Mouse (Mus musculus): ENCODE results near the gene Maml1. TPM values are rescaled to one million over a fixed set of nuclear protein-coding genes. Genes with fewer than 3 reads are reported as not detected.

Maml1 gene
- polyA plus RNA-seq, 1 experiment from 2014 or later, result 4.6 TPM

DNA sequence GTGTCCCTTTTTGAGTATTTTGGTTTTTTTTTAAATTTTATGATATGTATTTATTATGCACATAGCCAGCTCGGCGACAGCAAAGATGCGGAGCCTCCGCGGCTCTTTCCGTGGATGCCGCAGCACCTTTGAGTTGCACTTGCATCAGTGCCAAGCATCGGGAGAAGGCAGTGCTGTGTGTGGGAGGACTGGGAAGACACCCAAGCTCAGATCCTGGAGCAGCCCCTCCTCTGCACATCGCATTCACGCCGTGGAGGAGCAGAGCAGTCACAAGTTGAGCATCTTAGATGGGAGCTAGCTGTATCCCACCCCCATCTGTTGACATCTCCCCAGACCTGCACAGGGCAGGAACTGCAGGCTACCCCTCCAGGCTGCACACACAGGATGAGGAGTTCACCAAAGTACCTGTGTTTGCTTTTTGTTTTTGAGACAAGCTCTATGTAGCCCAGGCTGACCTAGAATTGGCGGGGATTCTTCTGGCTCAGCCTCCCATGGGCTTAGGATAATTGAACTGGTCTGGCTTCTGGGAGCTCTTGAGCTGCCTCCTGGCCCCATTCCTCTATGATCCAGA is 38.0 kb downstream of the Maml1 start:
- ATAC-seq, result no peak
- no peaks in the 10 kb centered on the region for H3K9me3 ChIP-seq
- H3K4me1 ChIP-seq (replicated peaks), result 0 out of 2 replicates have a peak, but pooled peaks cover 3% of the 10 kb centered on the region
- no peak overlapping the region for H3K9ac ChIP-seq (replicated peaks)
- 85% methylated on average over 12 of the region's 12 CpGs for WGBS
- no peaks in the 10 kb centered on the region for H3K27me3 ChIP-seq
- H3K27ac ChIP-seq, result no peak overlapping the region
- no peak overlapping the region for H3K4me2 ChIP-seq (replicated peaks)
- no peak overlapping the region for H3K4me3 ChIP-seq (replicated peaks)
- peaks cover 33% of the 10 kb centered on the region for H3K36me3 ChIP-seq

DNA sequence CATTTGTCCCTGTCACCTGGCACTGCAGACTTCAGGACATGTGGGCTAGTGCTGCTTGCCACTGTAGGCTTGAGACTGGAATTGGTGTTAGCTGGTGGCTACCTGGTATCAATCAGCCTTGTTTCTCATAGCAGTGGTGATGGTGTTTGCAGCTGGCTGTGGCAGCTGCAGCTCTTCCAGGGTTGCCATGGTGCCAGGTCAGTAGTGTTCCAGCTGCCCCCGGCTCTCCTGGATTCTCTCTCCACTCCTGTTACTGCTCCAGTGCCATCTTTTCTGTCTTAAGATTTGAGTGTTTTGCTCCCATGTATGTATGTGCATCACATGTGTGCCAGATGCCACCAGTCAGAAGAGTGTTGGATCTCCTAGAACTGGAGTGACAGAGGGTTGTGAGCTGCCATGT is 38.7 kb downstream of the Maml1 start:
- Histone ChIP-seq H3K27ac (no peak overlapping the region), H3K4me1 (replicated peaks) (0 out of 2 replicates have a peak, but pooled peaks cover 3% of the 10 kb centered on the region), H3K4me3 (replicated peaks) (no peak overlapping the region), H3K36me3 (peaks cover 26% of the 10 kb centered on the region), H3K9ac (replicated peaks) (no peak overlapping the region), H3K9me3 (no peaks in the 10 kb centered on the region), H3K27me3 (no peaks in the 10 kb centered on the region), H3K4me2 (replicated peaks) (no peak overlapping the region)
- WGBS, result 63% methylated on average over 1 of the region's 1 CpGs
- ATAC-seq, result no peak

DNA sequence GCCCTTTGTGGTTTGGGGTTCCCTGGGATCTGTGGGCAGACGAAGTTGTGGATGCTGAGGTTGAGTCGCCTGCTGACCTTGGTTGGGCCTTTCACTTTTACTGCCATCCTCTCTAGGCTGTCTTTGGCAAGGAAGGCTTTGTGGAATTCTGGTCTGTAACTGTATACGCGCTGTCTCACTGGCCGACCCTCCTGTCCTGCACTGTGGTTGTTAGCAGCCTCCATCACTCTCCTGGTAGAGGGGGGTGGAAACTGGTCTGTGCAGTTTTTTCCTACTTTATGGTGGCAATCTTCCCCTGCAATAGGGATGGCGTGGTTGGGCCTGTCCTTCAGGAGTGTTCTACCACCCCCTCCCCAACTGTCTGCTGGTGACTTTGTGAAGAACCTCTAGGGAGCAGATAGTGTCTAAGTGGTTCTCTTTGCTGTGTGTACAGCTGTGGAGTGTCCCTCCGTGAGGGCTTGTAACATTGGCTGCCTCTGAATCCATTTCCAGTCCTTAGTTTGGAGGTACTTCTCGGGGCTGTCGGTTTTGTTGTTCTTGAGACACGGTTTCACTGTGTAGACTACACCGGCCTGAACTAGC is 39.3 kb downstream of the Maml1 start:
- no peak overlapping the region for H3K9ac ChIP-seq (replicated peaks)
- WGBS, result 82% methylated on average over 11 of the region's 11 CpGs
- H3K9me3 ChIP-seq, result no peaks in the 10 kb centered on the region
- no peak overlapping the region for H3K27ac ChIP-seq
- ATAC-seq, result no peak
- no peaks in the 10 kb centered on the region for H3K27me3 ChIP-seq
- H3K4me1 ChIP-seq (replicated peaks), result 0 out of 2 replicates have a peak, but pooled peaks cover 3% of the 10 kb centered on the region
- H3K36me3 ChIP-seq, result peaks cover 20% of the 10 kb centered on the region
- H3K4me3 ChIP-seq (replicated peaks), result no peak overlapping the region
- H3K4me2 ChIP-seq (replicated peaks), result no peak overlapping the region

DNA sequence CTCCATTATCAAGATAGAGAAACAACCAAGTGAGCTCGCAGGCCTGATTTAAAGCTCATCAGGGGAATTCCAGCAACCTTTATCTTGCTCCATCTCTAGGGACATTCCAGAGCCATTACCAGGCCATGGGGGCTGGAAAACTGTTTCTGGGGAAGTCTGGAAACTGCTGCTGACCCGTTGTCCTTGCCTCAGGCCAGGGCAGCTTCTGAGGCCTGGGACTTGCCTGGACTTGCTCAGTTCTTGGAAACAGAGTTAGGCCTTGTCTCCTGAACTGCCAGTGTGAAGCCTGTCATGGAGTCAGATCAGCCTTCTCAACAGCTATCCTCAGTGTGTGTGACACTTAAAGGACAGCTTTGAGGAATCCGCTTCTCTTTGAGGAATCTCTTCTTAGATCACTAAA is 39.9 kb downstream of the Maml1 start:
- Histone ChIP-seq H3K4me3 (replicated peaks) (no peak overlapping the region), H3K27ac (no peak overlapping the region), H3K36me3 (peaks cover 14% of the 10 kb centered on the region), H3K9ac (replicated peaks) (no peak overlapping the region), H3K4me1 (replicated peaks) (0 out of 2 replicates have a peak, but pooled peaks cover 3% of the 10 kb centered on the region), H3K27me3 (no peaks in the 10 kb centered on the region), H3K4me2 (replicated peaks) (no peak overlapping the region), H3K9me3 (no peaks in the 10 kb centered on the region)
- WGBS, result 70% methylated on average over 3 of the region's 3 CpGs
- no peak for ATAC-seq

DNA sequence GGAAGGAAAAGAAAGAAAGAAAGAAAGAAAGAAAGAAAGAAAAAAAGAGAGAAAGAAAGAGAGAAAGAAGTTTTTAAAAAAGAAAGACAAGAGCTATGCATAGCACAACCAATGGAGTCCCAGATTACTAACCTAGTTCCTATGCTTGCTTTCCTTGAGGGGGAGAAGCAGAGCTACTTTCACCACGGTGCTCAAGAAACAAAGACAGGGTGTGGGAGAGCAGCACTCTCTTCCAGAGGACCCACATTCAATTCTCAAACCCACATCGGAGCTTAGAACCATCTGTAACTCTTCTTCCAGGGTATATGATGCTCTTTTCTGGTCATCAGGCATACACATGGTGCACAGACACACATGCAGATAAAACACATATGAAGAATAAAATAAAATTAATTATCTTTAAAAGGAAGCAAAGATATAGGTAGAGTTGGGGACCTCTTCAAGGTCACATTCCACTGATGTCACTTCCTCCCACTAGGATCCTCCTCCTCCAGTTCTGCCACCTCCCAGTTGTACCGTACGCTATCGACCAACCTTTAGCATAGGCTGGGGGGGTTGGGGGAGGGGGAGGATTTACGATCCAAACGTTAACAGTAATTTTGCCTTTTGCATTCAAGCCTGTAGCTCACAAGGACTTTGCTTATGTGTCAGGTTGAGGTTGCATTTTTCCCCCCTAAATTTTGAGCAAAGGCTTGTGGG is 43.5 kb downstream of the Maml1 start:
- Histone ChIP-seq H3K27ac (no peak overlapping the region), H3K27me3 (no peaks in the 10 kb centered on the region), H3K9ac (replicated peaks) (no peak overlapping the region), H3K4me2 (replicated peaks) (no peak overlapping the region), H3K4me1 (replicated peaks) (0 out of 2 replicates have a peak, but pooled peaks cover 3% of the 10 kb centered on the region), H3K36me3 (no peaks in the 10 kb centered on the region), H3K4me3 (replicated peaks) (no peak overlapping the region), H3K9me3 (no peaks in the 10 kb centered on the region)
- ATAC-seq, result no peak
- 86% methylated on average over 7 of the region's 7 CpGs for WGBS

DNA sequence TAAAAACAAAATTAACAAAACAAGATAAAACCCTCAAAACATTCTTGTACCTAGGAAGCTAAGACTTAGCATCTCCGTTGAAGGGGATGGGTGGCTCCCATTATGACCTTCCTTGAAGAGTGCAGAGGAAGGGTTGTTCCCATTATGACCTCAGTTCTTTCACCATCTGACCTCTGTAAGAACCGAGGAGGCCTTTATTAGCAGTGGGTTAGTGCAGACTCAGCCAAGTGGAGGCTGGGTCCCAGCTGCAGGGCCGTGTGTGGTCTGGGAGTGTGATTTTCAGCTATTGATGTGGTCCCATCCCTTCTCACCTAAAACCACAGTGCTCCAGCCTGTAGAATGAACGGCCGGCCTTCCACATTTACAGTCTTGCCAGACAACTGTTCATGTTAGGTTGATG is 46.8 kb downstream of the Maml1 start:
- H3K4me1 ChIP-seq (replicated peaks), result no peaks in the 10 kb centered on the region
- 77% methylated on average over 5 of the region's 5 CpGs for WGBS
- no peak overlapping the region for H3K9ac ChIP-seq (replicated peaks)
- H3K4me2 ChIP-seq (replicated peaks), result no peak overlapping the region
- no peak overlapping the region for H3K4me3 ChIP-seq (replicated peaks)
- no peak overlapping the region for H3K27ac ChIP-seq
- no peaks in the 10 kb centered on the region for H3K36me3 ChIP-seq
- ATAC-seq, result no peak
- H3K9me3 ChIP-seq, result no peaks in the 10 kb centered on the region
- no peaks in the 10 kb centered on the region for H3K27me3 ChIP-seq

DNA sequence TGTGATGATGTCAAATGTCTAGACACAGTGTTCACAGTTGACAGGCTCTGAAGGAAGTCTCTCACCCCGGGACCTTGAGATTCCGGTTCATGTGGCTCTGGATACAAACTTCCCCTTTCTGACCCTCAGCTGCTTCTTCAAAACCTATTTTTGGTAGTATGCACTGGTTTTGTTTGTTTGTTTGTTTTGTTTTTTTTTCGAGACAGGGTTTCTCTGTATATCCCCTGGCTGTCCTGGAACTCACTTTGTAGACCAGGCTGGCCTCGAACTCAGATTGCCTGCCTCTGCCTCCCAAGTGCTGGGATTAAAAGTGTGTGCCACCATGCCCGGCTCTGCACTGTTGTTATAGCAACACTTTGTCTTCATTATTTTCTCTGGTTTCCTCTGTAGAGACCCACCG is 48.2 kb downstream of the Maml1 start:
- 77% methylated on average over 6 of the region's 6 CpGs for WGBS
- Histone ChIP-seq H3K9me3 (no peaks in the 10 kb centered on the region), H3K27me3 (0 out of 2 replicates have a peak, but pooled peaks cover 6% of the 10 kb centered on the region), H3K36me3 (no peaks in the 10 kb centered on the region), H3K4me1 (replicated peaks) (no peaks in the 10 kb centered on the region), H3K27ac (no peak overlapping the region), H3K4me2 (replicated peaks) (no peak overlapping the region), H3K4me3 (replicated peaks) (no peak overlapping the region), H3K9ac (replicated peaks) (no peak overlapping the region)
- no peak for ATAC-seq

DNA sequence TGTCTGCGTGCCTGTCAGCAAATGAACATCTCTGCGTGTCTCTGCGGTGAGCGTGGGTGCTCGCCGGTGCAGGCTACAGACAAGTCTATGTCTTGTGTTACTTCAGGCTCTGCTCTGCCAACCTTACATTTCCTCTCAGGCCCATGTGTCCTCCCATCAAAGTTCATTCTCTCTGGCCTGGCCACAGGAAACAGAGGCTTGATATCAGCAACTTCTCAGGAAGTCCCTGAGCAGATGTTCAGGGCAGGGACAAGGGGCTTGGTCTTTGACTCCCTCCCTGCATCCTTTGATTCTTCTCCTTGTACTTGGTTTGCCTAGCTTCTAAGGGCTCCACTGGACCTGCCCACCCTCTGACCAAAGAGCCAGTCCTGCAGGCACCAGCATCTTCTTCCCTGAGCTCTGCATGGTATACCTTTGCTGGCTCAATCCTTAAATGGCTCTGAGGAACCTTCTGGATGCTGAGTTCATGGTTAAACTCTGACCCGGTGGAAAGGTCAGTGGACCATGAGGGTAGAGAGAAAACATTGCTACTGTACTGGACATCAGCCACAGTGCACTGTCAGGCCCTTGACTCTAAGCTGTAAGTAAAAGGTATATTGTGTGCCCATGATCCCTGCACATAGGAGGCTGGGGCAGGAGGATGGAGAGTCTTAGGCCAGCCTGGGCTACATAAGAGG is 51.7 kb downstream of the Maml1 start:
- no peaks in the 10 kb centered on the region for H3K9me3 ChIP-seq
- 94% methylated on average over 7 of the region's 7 CpGs for WGBS
- H3K4me3 ChIP-seq (replicated peaks), result no peak overlapping the region
- H3K4me1 ChIP-seq (replicated peaks), result peaks cover 20% of the 10 kb centered on the region
- peaks cover 34% of the 10 kb centered on the region for H3K27me3 ChIP-seq
- no peak overlapping the region for H3K9ac ChIP-seq (replicated peaks)
- H3K36me3 ChIP-seq, result no peaks in the 10 kb centered on the region
- no peak overlapping the region for H3K27ac ChIP-seq
- H3K4me2 ChIP-seq (replicated peaks), result no peak overlapping the region
- no peak for ATAC-seq

DNA sequence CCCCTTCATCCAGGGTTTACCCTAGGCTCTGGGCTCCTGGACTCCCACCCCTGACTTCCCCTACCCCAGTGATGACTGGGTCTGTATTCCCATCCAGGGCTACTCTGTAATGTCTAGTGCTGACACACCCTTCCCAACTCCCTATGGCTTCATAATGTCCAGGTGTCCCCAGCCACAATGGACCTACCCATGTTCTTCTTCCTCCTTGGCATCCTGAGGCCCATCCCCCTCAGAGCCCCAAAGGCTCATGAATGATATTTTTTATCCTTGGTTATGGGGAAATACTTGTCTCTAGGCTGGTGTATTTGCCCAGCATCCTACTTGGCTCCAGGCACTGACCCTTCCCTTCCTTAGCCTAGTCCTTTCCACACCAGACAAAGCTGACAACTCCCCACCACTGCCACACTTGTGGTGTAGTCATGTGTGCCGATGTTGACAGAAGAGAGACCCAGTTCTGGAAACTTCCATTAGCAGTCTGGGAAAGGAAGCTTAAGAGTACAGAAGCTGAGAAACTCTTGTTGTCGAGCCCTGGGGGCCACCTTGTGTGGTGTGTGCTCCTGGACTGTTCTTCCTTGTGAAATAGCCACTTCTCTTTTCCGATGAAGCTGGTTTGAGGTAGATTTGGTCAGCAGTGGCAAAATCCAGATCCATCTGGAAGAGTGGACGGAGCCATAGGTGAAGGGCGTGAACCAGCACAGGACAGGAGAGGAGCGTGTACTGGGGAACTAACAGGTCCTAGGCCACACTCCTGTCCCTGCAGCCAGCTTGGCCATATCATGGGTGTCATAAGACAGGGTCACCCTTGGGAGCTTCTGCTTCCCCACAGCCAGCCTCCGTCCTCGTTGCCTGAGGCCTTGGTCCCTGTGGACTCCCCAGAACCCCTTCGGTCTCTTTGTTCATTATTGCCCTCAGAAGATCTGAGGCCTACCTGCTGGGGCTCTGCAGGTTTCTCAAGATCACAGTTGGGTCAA is 53.0 kb downstream of the Maml1 start:
- Histone ChIP-seq H3K27me3 (peaks cover 44% of the 10 kb centered on the region), H3K9ac (replicated peaks) (no peak overlapping the region), H3K4me1 (replicated peaks) (peaks cover 20% of the 10 kb centered on the region), H3K27ac (no peak overlapping the region), H3K4me3 (replicated peaks) (no peak overlapping the region), H3K36me3 (peaks cover 11% of the 10 kb centered on the region), H3K9me3 (no peaks in the 10 kb centered on the region), H3K4me2 (replicated peaks) (no peak overlapping the region)
- ATAC-seq, result no peak
- WGBS, result 91% methylated on average over 9 of the region's 9 CpGs

DNA sequence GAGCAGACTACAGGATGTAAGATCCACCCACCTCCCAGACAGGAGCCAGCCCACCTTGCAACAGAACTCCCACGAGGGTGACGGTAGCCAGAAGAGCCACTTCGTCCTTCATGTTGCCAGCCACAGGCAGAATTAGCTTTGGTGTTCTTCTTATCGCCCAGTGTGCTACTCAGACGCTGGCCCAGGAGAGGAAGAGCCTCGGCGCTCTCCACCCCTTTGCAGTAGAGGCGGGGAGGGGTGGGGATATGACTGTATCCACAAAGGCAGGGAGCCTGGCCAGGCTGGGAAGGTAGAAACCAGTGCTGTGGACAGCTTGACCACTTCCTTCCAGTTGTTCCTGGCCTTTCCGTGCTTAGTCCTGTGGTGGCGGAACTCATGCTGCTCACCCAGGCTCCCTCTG is 53.8 kb downstream of the Maml1 start, which contains the start of gene Ltc4s:
Ltc4s (minus strand) TSS at position 293 of the 400 bp plus-strand sequence.
- WGBS, result 51% methylated on average over 10 of the region's 10 CpGs
- H3K4me2 ChIP-seq (replicated peaks), result peak within 1 kb of the TSS; percentile 94
- H3K27ac ChIP-seq, result no peak within 1 kb of the TSS
- H3K4me1 ChIP-seq (replicated peaks), result peaks cover 20% of the 10 kb centered on the region
- no peak for ATAC-seq
- peaks cover 44% of the 10 kb centered on the region for H3K27me3 ChIP-seq
- H3K9ac ChIP-seq (replicated peaks), result no peak within 1 kb of the TSS
- peak within 1 kb of the TSS; percentile 61 for H3K4me3 ChIP-seq (replicated peaks)
- H3K36me3 ChIP-seq, result peaks cover 19% of the 10 kb centered on the region
- H3K9me3 ChIP-seq, result no peaks in the 10 kb centered on the region
